Mouse (Mus musculus) heart, embryonic 14.5 days (tissue): ENCODE measurements at regions not wholly inside any gene's neighbourhood (a gene's known extent, or its start where the extent isn't known, plus 50 kb on each side); places are given as distances from the start of the nearest gene placed in this dataset.

Source experiments
- ATAC-seq: fragments of 200-750 bp; cut with Nextera tagmentation; 2 replicates; pipeline ENCODE4 v1.8.0; 2017; ENCODE audit warnings: low read depth, moderate TSS enrichment; ENCODE audit not compliant: insufficient number of reproducible peaks, insufficient read depth, low FRiP score
- H3K27ac ChIP-seq, 2 experiments: fragments of 200-500 bp in 1 of 2; fragments of 300-500 bp in 1 of 2; sonication (generic) in 1 of 2; replicated peaks in 1 of 2; 2 replicates each; pipeline ENCODE4 v1.5.1; 2012 to 2014; ENCODE audit warnings: low read depth in 2 of 2, low read length in 2 of 2, control low read depth in 1 of 2, mild to moderate bottlenecking in 1 of 2, mixed read lengths in 1 of 2; ENCODE audit not compliant: control insufficient read depth in 1 of 2, insufficient read depth in 1 of 2
- H3K27me3 ChIP-seq: fragments of 300-500 bp; sonication (generic); 2 replicates; pipeline ENCODE4 v1.6.1; 2014; ENCODE audit warnings: mild to moderate bottlenecking, low read length, control low read depth; ENCODE audit not compliant: control insufficient read depth, insufficient read depth
- H3K36me3 ChIP-seq: fragments of 300-500 bp; sonication (generic); 2 replicates; pipeline ENCODE4 v1.6.1; 2014; ENCODE audit warnings: mild to moderate bottlenecking, control low read depth, low read length, mixed read lengths; ENCODE audit not compliant: control insufficient read depth, insufficient read depth
- H3K4me1 ChIP-seq, 2 experiments: fragments of 200-500 bp in 1 of 2; fragments of 300-500 bp in 1 of 2; sonication (generic) in 1 of 2; 2 replicates each; pipeline ENCODE4 v1.6.1; 2012 to 2014; ENCODE audit warnings: low read length in 2 of 2, control low read depth in 1 of 2, mixed read lengths in 1 of 2; ENCODE audit not compliant: control insufficient read depth in 2 of 2, insufficient read depth in 2 of 2
- H3K4me2 ChIP-seq: fragments of 300-500 bp; sonication (generic); 2 replicates; pipeline ENCODE4 v1.6.1; 2014; ENCODE audit warnings: mild to moderate bottlenecking, low read length
- H3K4me3 ChIP-seq, 2 experiments: fragments of 200-500 bp in 1 of 2; fragments of 300-500 bp in 1 of 2; sonication (generic) in 1 of 2; 2 replicates each; pipeline ENCODE4 v1.5.1; 2012 to 2014; ENCODE audit warnings: low read length in 2 of 2, mild to moderate bottlenecking in 2 of 2, control low read depth in 1 of 2, low read depth in 1 of 2, moderate library complexity in 1 of 2; ENCODE audit not compliant: control insufficient read depth in 1 of 2, insufficient read depth in 1 of 2
- H3K9ac ChIP-seq: fragments of 300-500 bp; sonication (generic); 2 replicates; pipeline ENCODE4 v1.6.1; 2014; ENCODE audit warnings: mild to moderate bottlenecking, low read length
- H3K9me3 ChIP-seq: fragments of 300-500 bp; sonication (generic); 2 replicates; pipeline ENCODE4 v1.6.1; 2016; ENCODE audit warnings: low read length, control low read depth; ENCODE audit not compliant: control insufficient read depth
- whole genome bisulfite sequencing: fragments of 180-500 bp; shearing (Covaris S2); extraction: QIAGEN DNeasy Blood & Tissue Kit; methylation state at CpG from one replicate; pipeline ENCODE4 v1.1.7; 2014; 5-methylcytosine and 5-hydroxymethylcytosine counted together

DNA sequence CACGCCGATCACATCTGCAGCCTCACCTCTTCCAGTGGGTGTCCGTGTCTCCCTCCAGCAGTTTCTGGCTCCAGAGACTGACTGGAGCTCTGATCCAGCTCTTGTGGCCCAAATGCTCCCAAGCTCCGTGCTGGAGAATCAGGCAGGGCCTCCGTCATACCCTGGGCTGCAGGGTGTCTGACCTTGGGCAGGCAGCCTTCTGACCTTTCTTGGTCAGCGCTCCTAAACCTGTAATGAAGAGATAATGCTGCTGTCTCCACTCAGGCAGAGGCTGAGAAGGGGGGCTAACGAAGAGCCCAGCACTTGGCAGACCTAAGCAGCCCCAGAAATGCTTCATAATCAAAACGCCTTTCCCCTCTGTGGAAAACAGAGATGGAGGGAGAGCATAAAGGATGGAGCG is 89.9 kb upstream of the Mef2a start:
- WGBS: 14% methylated on average over 9 of the region's 9 CpGs
- Histone ChIP-seq H3K27ac (peak overlapping the region; percentile 60 to 69), H3K9ac (peak overlapping the region; percentile 8; the same call in 1 of the 2 replicates), H3K36me3 (no peaks in the 10 kb centered on the region), H3K4me3 (no peak overlapping the region), H3K4me2 (0 out of 2 replicates have a peak overlapping the region, but pooled peaks have one; percentile 2), H3K27me3 (no peaks in the 10 kb centered on the region), H3K9me3 (no peaks in the 10 kb centered on the region), H3K4me1 (peaks cover 50 to 53% of the 10 kb centered on the region in 2 experiments)
- ATAC-seq: no peak

DNA sequence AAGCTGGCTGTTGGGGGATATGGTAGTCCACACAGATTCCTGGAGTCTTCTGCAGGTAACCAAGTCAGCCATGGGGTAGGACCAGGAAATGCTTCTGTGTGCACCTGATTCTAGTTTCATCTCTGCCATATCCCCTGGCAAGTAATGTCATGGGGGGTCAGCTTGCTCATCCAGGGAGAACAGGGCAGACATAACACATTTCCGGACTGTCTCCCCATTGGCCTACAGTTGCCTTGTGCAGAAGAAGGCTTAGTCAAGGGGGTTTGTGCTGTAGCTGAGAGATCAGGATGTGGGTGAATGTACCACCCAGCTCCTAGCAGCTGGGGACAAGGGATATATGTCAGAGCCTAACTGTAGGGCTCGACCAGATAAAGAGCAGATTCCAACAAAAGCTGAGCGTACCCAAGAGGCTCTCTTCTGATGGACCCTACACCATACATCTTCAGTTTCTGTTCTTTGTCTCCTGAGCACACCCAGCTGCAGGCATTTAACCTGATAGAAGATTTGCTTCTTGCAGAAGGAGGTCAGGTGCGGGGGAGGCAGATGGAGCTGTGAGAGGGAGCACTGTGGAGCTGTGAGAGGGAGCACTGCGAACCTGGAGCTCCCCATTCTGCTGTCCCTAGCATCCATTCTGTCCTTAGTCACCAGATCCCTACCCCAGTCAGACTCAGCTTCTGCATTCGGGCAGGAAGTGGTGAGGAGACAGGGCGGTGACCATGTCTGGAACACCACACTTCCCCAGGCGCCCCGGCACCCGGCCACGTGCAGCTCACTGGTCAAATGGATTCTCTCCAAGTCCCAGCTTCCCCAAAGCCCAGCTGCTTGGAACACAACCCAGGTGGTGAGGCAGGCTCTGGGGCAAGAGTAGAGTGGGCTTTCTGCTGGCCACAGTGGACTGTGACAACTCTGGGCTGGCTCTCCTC is 88.9 kb upstream of the Mef2a start:
- no peaks in the 10 kb centered on the region for H3K9me3 ChIP-seq
- ATAC-seq: peak; percentile 40; the same call in 1 of the 2 replicates
- 64% methylated on average over 11 of the region's 11 CpGs for WGBS
- H3K9ac ChIP-seq: peak overlapping the region; percentile 8; the same call in 1 of the 2 replicates
- no peaks in the 10 kb centered on the region for H3K36me3 ChIP-seq
- no peak overlapping the region for H3K4me3 ChIP-seq
- no peaks in the 10 kb centered on the region for H3K27me3 ChIP-seq
- H3K4me2 ChIP-seq: no peak overlapping the region
- peaks cover 50 to 53% of the 10 kb centered on the region in 2 experiments for H3K4me1 ChIP-seq
- peak overlapping the region; percentile 60 to 69 for H3K27ac ChIP-seq

DNA sequence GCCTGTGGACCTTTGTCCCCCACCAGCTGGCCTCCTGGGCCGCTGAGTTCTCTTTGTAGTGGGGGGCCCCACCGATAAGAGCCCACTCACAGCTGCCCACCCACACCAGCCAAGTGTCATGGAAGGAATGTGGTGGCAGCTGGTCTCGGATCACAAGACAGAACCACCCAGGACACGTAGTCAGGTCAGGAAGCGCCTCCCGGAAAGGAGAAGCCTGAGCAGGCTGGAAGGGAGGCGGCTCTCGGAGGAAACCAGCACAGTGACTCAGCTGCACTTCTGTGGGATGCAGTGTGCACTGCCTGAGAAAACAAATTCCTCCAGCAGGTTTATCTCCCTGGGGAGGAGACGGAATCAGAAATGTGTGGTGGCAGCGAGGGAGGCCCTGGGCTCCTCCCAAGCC is 87.2 kb upstream of the Mef2a start:
- Histone ChIP-seq H3K27me3 (no peaks in the 10 kb centered on the region), H3K4me1 (peaks cover 53 to 55% of the 10 kb centered on the region in 2 experiments), H3K4me2 (no peak overlapping the region), H3K9me3 (no peaks in the 10 kb centered on the region), H3K9ac (no peak overlapping the region), H3K27ac (peak overlapping the region in 1 of 2 experiments; percentile 15; a peak in 1 of 4 replicates), H3K36me3 (no peaks in the 10 kb centered on the region), H3K4me3 (no peak overlapping the region)
- WGBS: 27% methylated on average over 10 of the region's 10 CpGs
- ATAC-seq: 0 out of 2 replicates have a peak, but pooled peaks have one; percentile 31

DNA sequence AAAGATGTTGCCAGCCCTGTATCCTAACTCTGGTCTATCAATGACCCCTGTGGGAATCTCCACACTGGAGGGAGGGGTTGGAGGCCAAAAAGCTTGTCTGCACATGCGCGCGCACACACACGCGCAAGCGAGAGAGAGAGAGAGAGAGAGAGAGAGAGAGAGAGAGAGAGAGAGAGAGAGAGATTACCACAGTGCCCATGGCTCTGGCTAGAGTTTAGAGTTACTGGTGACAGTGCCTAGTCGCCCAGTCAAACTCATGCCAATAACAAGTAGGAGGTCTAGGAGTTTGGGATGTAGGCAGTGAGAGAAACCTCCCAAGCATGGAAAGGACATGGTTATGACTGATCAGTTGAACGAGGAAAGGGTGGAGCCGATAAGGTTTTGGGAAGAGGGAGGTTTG is 86.6 kb upstream of the Mef2a start:
- no peaks in the 10 kb centered on the region for H3K36me3 ChIP-seq
- no peak overlapping the region for H3K9ac ChIP-seq
- no peak overlapping the region for H3K27ac ChIP-seq
- H3K4me3 ChIP-seq: no peak overlapping the region
- no peak overlapping the region for H3K4me2 ChIP-seq
- WGBS: 94% methylated on average over 9 of the region's 9 CpGs
- H3K9me3 ChIP-seq: no peaks in the 10 kb centered on the region
- H3K27me3 ChIP-seq: no peaks in the 10 kb centered on the region
- peaks cover 51 to 61% of the 10 kb centered on the region in 2 experiments for H3K4me1 ChIP-seq
- ATAC-seq: no peak

DNA sequence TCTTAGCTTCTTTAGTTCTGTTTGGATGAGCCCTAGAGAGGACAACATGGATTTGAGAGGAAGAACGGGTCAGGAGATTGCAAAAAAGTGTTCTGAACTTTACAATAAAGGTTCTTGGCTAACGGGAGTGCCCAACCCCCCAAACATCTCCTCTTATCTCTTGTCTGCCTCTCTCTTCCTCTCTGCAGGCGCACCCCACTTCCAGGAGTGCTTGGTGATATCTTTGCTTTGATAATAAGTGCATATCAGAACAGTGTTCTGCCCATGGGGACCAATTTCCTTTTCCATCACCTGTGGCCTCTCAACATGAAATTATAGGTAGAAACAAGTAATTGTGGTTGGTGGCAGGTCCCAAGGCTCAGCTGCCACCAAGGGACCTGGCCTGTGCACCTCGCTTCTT is 86.0 kb upstream of the Mef2a start:
- no peak overlapping the region for H3K27ac ChIP-seq
- 60% methylated on average over 4 of the region's 4 CpGs for whole genome bisulfite sequencing
- no peaks in the 10 kb centered on the region for H3K27me3 ChIP-seq
- H3K36me3 ChIP-seq: no peaks in the 10 kb centered on the region
- no peak overlapping the region for H3K4me3 ChIP-seq
- H3K4me2 ChIP-seq: no peak overlapping the region
- no peaks in the 10 kb centered on the region for H3K9me3 ChIP-seq
- H3K9ac ChIP-seq: no peak overlapping the region
- no peak for ATAC-seq
- peaks cover 47 to 60% of the 10 kb centered on the region in 2 experiments for H3K4me1 ChIP-seq

DNA sequence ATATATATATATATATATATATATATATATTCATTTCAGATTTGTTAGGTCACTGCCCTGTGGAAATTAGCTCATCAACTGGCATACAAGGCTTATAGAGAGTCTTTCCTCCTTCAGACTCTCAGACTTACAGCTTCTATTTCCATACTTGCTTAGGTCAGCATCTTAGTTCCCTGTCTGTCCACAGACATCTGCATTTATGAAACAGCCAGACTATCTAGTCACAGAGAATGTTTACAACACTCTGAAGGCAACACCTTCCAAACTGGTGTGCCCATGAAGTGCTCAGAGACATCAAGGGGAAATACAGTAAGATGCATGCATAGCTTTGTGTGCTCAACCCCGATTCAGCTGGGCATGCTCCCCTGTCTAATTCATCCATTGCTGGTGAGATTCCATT is 85.2 kb upstream of the Mef2a start:
- 83% methylated on average over 1 of the region's 1 CpGs for WGBS

DNA sequence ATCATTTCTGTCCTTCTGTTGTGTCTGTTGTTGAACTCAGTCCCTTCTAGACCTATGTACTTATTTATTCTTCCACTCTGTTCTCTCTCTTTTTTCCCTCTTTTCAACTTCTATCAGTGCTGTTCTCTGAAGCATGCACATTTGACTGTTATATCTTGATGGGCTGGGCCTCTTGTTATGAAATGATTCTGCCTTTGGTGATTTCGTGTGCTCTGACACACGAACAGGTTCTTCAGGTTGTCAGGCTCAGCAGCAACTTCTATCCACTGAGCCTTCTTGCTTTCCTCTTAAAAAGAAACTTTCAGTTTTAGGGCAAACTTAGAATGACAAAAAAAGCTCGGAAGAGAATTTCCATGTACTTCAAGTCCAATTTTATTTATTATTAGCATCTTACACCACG is 83.4 kb upstream of the Mef2a start:
- ATAC-seq: no peak
- H3K4me3 ChIP-seq: no peak overlapping the region
- H3K27me3 ChIP-seq: no peaks in the 10 kb centered on the region
- no peak overlapping the region for H3K9ac ChIP-seq
- H3K36me3 ChIP-seq: no peaks in the 10 kb centered on the region
- H3K4me1 ChIP-seq: peaks cover 26 to 38% of the 10 kb centered on the region in 2 experiments
- 87% methylated on average over 4 of the region's 4 CpGs for WGBS
- no peak overlapping the region for H3K4me2 ChIP-seq
- peaks cover 6% of the 10 kb centered on the region; the same call in 1 of the 2 replicates for H3K9me3 ChIP-seq
- no peak overlapping the region for H3K27ac ChIP-seq

More for the DNA sequence above, 85.2 kb upstream of the Mef2a start:
- H3K27ac ChIP-seq: no peak overlapping the region
- no peak for ATAC-seq
- H3K4me2 ChIP-seq: no peak overlapping the region
- H3K36me3 ChIP-seq: no peaks in the 10 kb centered on the region
- H3K9ac ChIP-seq: no peak overlapping the region
- peaks cover 40 to 53% of the 10 kb centered on the region in 2 experiments for H3K4me1 ChIP-seq
- H3K27me3 ChIP-seq: no peaks in the 10 kb centered on the region
- H3K4me3 ChIP-seq: no peak overlapping the region
- H3K9me3 ChIP-seq: peaks cover 4% of the 10 kb centered on the region; the same call in 1 of the 2 replicates
